Mouse (Mus musculus) heart, postnatal 0 days (tissue): ENCODE data around the gene Foxe3. TPM values are rescaled to one million over a fixed set of nuclear protein-coding genes. Genes with fewer than 3 reads are reported as not detected.

Experiments
- ATAC-seq: fragments of 200-750 bp; cut with Nextera tagmentation; 2 replicates; pipeline ENCODE4 v1.8.0; 2017; ENCODE audit warnings: low read depth, moderate number of reproducible peaks, moderate library complexity; ENCODE audit not compliant: insufficient read depth
- DNase-seq: peaks from one replicate; pipeline ENCODE4 v3.0.0-alpha.2; 2016; ENCODE audit warnings: low spot score
- H3K27ac ChIP-seq: fragments of 300-500 bp; sonication (generic); 2 replicates; pipeline ENCODE4 v1.5.1; 2014; ENCODE audit warnings: low read depth, mild to moderate bottlenecking
- H3K27me3 ChIP-seq: fragments of 300-500 bp; sonication (generic); 2 replicates; pipeline ENCODE4 v1.6.1; 2014; ENCODE audit warnings: low read length, mixed read lengths; ENCODE audit not compliant: control insufficient read depth, insufficient read depth
- H3K36me3 ChIP-seq: fragments of 300-500 bp; sonication (generic); replicated peaks from 2 replicates; pipeline ENCODE4 v1.6.1; 2014; ENCODE audit warnings: low read length, mixed read lengths; ENCODE audit not compliant: control insufficient read depth, insufficient read depth
- H3K4me1 ChIP-seq: fragments of 300-500 bp; sonication (generic); 2 replicates; pipeline ENCODE4 v1.6.1; 2014; ENCODE audit warnings: antibody characterized with exemption; ENCODE audit not compliant: control insufficient read depth, insufficient read depth
- H3K4me2 ChIP-seq: fragments of 300-500 bp; sonication (generic); 2 replicates; pipeline ENCODE4 v1.6.1; 2014; ENCODE audit warnings: low read depth, mild to moderate bottlenecking, low read length, moderate library complexity
- H3K4me3 ChIP-seq: fragments of 300-500 bp; sonication (generic); 2 replicates; pipeline ENCODE4 v1.5.1; 2014; ENCODE audit warnings: low read depth, low read length
- H3K9ac ChIP-seq: fragments of 300-500 bp; sonication (generic); replicated peaks from 2 replicates; pipeline ENCODE4 v1.6.1; 2014; ENCODE audit warnings: low read depth, low read length, mixed read lengths
- H3K9me3 ChIP-seq: fragments of 300-500 bp; sonication (generic); replicated peaks from 2 replicates; pipeline ENCODE4 v1.6.1; 2016; ENCODE audit warnings: low read length; ENCODE audit not compliant: control insufficient read depth
- CTCF ChIP-seq: IDR thresholded peaks from 2 replicates; pipeline ENCODE4 v1.5.1; 2016; ENCODE audit warnings: antibody characterized with exemption, control low read depth, low read depth
- EP300 ChIP-seq: IDR thresholded peaks from 2 replicates; pipeline ENCODE4 v1.6.1; 2016; ENCODE audit warnings: antibody characterized with exemption, low read depth
- WGBS: fragments of 180-500 bp; shearing (Covaris S2); extraction: QIAGEN DNeasy Blood & Tissue Kit; methylation state at CpG from one replicate; pipeline ENCODE4 v1.1.7; 2014; 5-methylcytosine and 5-hydroxymethylcytosine counted together
- polyA plus RNA-seq: library from polyadenylated mRNA; unstranded; fragments of >200 nt; fragmentation: Nextera tagmentation; extraction: Ambion mirVana; gene quantifications from 2 replicates; pipeline ENCODE4 v1.2.1, GENCODE M21; 2015
- total RNA-seq: library from RNA; depleted of rRNA; stranded (reverse); fragments of >200 nt; gene quantifications from 2 replicates; pipeline ENCODE4 v1.2.3, GENCODE M21; 2014; ENCODE audit warnings: low replicate concordance; rRNA removed

The Foxe3 gene
- total and polyA plus RNA-seq, 2 experiments from 2014 or later = not detected

DNA sequence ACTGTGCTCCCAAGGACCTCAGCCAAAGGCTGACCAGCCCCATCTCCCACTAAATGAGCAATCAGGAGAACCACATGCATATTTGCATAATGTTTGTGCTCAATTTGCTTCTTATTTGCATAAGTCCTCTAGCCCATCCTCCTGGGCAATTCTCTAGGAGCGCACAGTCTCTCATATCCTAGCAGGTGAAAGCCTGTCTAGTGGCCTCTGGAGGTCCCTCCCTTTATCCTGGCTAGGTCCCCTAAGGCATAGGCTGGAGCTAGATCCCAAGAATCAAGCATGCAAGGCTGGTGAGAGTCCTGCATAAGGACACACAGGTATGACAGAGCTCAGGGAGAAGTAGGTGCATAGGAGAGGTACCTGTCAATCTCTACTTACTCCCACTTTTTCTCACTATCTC is 43.6 kb downstream of the Foxe3 start:
- no peak for ATAC-seq

DNA sequence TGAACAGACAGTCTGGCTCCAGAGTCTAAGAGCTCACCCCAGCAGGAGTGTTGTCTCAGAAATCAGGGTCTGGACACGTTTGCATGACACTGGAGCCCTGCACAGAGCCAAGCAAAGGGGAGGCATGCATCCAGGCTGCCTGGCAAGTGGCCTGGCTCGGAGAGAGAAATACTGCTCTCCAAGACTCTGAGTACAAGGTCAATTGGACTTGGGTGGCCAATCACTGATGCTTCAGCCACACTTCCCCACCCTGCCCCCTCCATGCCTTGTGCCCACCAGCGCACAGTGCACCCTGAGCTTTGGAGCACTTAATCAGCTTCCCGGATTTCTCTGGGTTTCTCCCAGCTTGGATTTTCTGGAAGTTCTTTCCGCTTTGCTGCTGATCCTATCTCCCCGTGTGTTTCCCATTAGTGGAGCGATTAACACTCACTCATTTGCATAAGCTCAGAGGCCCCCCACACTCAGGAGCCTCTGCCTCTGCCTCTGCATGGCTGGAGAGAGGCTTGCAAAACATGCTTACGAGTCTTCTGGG is 49.3 kb downstream of the Foxe3 start:
- no peak overlapping the region for H3K9ac ChIP-seq
- no peaks in the 10 kb centered on the region for H3K4me1 ChIP-seq
- H3K9me3 ChIP-seq = no peaks in the 10 kb centered on the region
- no peak overlapping the region for H3K4me2 ChIP-seq
- H3K27me3 ChIP-seq = no peaks in the 10 kb centered on the region
- TF ChIP-seq EP300 = no peak
- TF ChIP-seq CTCF = no peak
- no peak for ATAC-seq
- 22% methylated on average over 8 of the region's 8 CpGs for WGBS
- H3K27ac ChIP-seq = no peak overlapping the region
- H3K4me3 ChIP-seq = no peak overlapping the region
- no peak for DNase-seq
- H3K36me3 ChIP-seq = no peaks in the 10 kb centered on the region

More for the DNA sequence above, 43.6 kb downstream of the Foxe3 start:
- H3K9me3 ChIP-seq = no peaks in the 10 kb centered on the region
- H3K4me2 ChIP-seq = no peak overlapping the region
- 0 out of 2 replicates have a peak, but pooled peaks cover 2% of the 10 kb centered on the region for H3K27me3 ChIP-seq
- no peak for TF ChIP-seq CTCF
- TF ChIP-seq EP300 = no peak
- H3K27ac ChIP-seq = no peak overlapping the region
- H3K9ac ChIP-seq = no peak overlapping the region
- 75% methylated on average over 1 of the region's 1 CpGs for WGBS
- no peaks in the 10 kb centered on the region for H3K4me1 ChIP-seq
- no peak for DNase-seq
- H3K4me3 ChIP-seq = no peak overlapping the region
- H3K36me3 ChIP-seq = no peaks in the 10 kb centered on the region

Other genes starting within 250 kb of the Foxe3 start
- gene Gm12830, start 104.3 kb downstream of the Foxe3 start, total RNA-seq = not detected in 2 replicates
- gene Gm12830, start 104.3 kb downstream of the Foxe3 start, polyA plus RNA-seq = not detected in 2 replicates
- not detected in 2 replicates for gene Foxd2, start 17.1 kb downstream of the Foxe3 start, total RNA-seq
- 0.04 and 0.08 TPM in 2 replicates for gene Foxd2, start 17.1 kb downstream of the Foxe3 start, polyA plus RNA-seq
- 25.0 and 27.4 TPM in 2 replicates for gene Cmpk1, start 61.2 kb upstream of the Foxe3 start, total RNA-seq
- 54.9 and 66.8 TPM in 2 replicates for gene Cmpk1, start 61.2 kb upstream of the Foxe3 start, polyA plus RNA-seq
- gene Stil, start 74.1 kb upstream of the Foxe3 start, total RNA-seq = 6.1 and 10.0 TPM in 2 replicates
- 1.7 and 2.0 TPM in 2 replicates for gene Stil, start 74.1 kb upstream of the Foxe3 start, polyA plus RNA-seq
- 10.1 and 10.7 TPM in 2 replicates for gene Tal1, start 130.4 kb upstream of the Foxe3 start, total RNA-seq
- 0.78 and 0.80 TPM in 2 replicates for gene Tal1, start 130.4 kb upstream of the Foxe3 start, polyA plus RNA-seq
- gene Pdzk1ip1, start 162.7 kb upstream of the Foxe3 start, total RNA-seq = 0.97 and 4.2 TPM in 2 replicates
- 0.90 and 1.0 TPM in 2 replicates for gene Pdzk1ip1, start 162.7 kb upstream of the Foxe3 start, polyA plus RNA-seq
- not detected in 2 replicates for gene Cyp4x1, start 208.3 kb upstream of the Foxe3 start, total RNA-seq
- gene Cyp4x1, start 208.3 kb upstream of the Foxe3 start, polyA plus RNA-seq = not detected in 2 replicates